Mouse (Mus musculus) lung, postnatal 4 days (tissue): ENCODE data around the gene Agmat.
A peak's percentile ranks its signal among the peaks of the same experiment; 100 is the strongest.

ENCODE experiments used
- DNase-seq, 2 experiments: peaks; one replicate each; pipeline ENCODE4 v3.0.0; 2021

Agmat gene

GRCm38 (mm10) chr4:141746578-141747346 lies at the start of gene Agmat:
TSS of gene Agmat (plus strand) at chr4:141746672.
- DNase-seq, result no peak

DNA sequence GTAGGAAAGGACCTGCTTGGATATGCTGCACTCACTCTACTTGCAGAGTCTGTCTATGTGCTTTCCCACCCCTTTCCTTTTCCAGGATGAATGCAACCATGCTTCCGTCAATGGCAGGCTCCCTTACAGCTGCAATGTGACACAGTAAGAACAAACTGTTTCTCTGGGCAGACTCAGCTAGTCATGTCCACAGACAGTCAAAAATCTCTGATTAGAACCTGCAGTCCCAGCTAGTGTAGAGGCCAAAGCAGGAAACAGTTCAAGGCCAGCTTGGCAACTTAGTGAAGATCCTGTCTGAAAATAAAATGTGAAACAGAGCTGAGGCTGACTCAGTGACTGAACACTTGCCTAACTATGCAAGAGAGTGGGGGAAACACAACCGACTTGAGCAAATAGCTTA lies 41.8 kb upstream of the Agmat start:
- DNase-seq, result no peak

- DNase-seq, result peak; percentile 58 to 79
Observed at GRCm38 (mm10) chr4:141705331-141705730, 41.1 kb upstream of the Agmat start.

GRCm38 (mm10) chr4:141708005-141708404 lies 38.5 kb upstream of the Agmat start:
- DNase-seq, result peak in 1 of 2 experiments; percentile 48

DNA sequence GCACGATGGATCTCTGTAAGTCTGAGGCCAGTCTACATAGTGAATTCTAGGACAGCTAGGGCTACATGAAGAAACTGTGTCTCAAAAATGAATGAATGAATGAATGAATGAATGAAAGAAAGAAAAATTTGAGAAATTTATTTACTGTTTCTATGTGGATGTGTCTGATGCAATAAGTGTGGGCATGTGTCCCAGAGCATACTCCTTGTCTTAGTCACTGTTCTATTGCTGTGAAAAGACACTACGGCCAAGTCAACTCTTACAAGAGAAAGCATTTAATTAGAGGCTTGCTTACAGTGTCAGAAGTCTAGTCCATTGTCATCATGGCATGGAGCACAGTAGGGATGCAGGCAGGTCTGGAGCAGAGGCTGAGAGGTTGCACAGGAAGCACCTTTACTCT lies 37.5 kb upstream of the Agmat start:
- no peak for DNase-seq

DNA sequence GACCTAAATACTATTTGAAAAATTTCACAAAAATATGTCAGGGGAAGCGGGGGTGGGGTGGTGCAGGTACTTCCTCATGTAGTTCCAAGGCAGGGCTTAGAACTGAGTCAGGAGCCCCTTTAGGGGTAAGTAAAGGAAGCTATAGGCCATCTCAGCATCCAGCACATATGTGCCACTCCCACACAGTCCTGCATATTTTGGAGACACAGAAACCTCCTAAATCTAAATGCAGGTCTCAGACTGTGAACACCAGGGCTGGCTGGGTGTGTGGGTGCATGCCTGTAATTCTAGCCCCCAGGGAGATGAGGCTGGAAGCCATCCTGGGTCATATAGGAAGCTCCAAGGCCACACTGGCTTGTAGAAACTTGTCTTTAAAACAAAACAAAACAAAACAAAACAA lies 35.2 kb upstream of the Agmat start:
- no peak for DNase-seq

DNA sequence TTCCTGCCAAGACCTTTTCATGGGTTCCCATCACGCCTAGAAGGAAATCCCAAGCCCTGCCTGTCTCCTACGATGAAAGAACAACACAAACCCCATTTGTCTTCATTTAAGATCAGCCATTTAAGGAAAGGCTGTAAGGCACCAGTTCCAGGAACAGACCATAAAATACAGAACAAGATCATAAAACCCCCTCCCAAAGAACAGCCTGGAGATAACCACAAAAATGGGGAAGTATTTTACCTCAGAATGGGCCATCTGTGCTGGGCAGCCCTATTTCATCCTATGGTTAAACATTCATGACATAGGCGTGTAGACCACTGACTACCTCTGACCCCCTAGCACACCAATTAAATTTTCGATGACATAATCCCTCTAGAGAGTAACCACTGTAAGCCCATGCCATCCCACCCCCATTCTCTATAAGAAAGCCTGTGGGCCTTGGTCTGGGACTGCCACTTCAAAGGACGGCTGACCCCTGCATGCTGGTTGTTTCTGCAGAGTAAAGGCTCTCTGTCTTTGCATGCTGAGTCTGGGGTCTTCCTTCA lies 32.8 kb upstream of the Agmat start:
- no peak for DNase-seq

DNA sequence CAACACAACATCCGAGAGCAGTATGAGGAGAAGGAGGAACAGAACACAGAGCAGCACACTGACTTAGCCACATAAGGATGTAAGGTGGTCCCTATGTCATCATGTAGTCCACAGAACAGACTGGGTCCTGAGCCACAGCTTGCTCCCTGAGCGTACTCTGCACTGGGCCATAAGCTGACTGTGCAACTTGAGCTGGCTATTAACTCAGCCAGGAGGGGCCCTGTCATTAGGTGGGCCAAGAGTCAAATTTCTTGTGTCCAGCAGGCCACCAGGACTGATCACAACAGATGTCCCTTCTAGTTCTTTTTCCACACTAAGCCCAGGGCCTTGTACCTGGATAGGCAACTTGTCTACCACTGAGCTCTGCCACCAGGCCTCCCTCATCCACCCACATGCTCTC lies 31.4 kb upstream of the Agmat start:
- DNase-seq, result no peak

GRCm38 (mm10) chr4:141717633-141718032 lies 28.8 kb upstream of the Agmat start:
- DNase-seq, result no peak

DNA sequence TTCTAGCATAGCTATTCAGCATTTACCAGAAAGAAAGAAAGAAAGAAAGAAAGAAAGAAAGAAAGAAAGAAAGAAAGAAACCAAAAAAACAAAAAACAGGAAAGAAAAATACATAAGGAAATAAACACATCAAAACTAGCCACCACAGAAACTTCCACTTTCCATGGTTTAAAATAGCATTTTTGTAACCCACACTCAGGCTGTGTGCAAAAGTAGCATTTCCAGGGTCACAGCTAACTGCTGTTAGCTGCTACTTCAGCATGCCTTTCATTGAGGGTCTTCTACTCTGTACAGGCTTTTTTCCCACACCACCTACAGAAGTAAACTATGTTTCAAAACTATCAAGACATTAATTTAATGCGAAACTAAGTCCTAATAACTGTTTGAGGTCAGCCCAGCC lies 27.2 kb upstream of the Agmat start:
- DNase-seq, result no peak

DNA sequence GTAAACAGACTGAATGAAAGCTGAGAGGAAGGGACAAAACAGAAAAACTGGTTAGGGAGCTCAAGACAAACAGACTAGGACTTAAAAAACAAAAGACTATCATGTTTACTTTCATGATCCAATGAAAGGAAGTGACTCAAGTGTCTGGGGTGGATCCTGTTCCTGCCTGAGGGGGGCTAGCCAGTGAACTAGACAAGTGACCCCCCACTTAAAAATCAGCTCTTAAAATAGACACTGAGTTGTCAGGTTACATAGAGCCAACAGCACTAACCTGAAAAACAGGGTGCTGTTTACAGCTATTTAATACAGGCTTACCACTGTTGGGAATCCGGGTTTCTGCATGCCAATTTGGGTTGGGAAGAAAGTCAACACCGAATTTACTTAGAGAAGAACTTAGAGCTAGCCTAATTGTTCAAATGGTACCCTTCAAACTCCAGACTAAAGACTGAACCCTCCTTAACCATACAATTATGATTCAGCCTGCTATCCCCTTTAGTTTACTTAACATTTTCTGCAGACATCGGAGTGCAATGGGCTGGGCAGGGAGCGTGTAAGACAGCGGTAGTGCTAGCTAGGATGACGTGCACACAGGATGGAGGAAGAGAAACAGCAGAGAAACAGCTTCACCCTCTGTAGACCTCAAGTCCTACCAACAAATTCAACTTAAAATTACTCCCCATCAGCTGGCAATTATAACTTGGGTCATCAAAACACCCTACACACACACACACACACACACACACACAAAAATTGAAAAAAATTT lies 25.5 kb upstream of the Agmat start:
- no peak for DNase-seq

DNA sequence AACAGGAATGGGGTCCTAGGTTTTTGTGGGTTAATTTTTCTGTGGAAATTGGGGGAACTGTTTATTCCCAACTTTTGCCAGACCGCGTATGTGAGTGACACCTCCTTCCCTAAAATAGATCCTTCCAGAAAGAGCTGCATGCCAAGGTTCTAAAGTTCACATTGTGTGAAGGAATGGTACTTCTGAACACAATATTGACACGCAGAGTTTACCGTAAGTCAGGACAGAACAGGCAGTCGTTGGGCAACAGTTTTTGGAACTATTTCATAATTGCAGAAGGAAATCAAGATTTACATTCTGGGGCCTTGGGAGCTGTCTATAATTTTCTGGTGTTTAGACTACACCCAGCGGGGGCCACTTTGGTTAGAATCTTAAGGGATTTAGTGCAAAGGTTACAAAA lies 24.5 kb upstream of the Agmat start:
- DNase-seq, result no peak

- peak; percentile 95 to 97 for DNase-seq
Observed at GRCm38 (mm10) chr4:141722731-141723672, 23.5 kb upstream of the Agmat start, which contains the start of gene Ddi2. TSS of gene Ddi2 (minus strand) at chr4:141723419.

DNA sequence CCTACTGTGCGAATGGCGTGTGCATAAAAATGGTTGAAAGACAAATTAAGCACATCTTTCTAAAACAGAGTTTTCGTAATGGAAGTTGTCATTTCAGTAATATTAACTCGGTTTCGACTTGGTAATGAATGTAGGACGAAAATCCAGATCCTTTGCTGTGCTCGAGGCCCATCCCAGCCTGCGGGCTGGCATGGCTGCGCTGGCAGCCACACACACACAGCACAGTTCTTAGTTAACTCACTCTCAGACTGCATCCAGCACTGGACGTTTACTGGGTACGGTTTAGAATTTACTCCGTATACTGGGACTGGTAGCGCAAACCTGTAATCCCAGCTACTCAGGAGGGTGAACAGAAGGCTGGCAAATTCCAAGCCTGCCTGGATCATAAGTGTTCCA lies 22.8 kb upstream of the Agmat start:
- no peak for DNase-seq

DNA sequence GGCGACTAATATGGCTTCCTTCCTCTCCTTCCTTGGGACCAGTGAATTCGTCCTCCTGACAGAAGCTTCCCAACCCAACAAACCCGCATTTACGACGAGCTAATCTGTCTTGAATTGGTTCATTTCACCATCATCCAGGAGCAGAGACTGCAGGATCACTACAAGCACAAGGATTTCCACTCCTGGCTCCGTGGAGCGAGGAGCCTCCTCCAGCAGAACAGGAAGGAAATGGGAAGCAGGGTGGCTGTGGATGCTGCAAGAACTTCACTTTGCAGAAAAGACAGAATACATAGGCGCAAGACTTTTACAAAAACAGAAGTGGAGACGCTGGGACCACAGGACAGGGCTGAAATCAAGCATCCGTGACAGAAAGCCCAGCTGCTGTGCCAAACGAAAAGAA lies 21.9 kb upstream of the Agmat start:
- peak in 1 of 2 experiments; percentile 28 for DNase-seq

DNA sequence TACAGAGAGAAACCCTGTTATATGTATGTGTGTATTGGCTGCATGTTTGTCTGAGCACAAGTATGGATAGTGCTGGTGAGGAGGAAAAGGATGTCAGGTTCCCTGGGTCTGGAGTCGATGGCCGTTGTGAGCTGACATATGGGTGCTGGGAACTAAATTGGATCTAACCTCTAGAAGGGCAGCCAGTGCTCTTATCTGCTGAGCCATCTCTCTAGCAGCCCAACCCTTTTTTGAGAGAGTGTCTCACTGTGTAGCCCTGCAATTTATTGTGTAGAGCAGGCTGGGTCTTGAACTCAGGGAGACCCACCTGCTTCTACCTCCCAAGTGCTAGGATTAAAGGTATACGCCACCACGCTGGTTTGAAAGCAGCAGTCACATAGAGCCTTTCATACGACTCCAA lies 21.2 kb upstream of the Agmat start:
- no peak for DNase-seq

DNA sequence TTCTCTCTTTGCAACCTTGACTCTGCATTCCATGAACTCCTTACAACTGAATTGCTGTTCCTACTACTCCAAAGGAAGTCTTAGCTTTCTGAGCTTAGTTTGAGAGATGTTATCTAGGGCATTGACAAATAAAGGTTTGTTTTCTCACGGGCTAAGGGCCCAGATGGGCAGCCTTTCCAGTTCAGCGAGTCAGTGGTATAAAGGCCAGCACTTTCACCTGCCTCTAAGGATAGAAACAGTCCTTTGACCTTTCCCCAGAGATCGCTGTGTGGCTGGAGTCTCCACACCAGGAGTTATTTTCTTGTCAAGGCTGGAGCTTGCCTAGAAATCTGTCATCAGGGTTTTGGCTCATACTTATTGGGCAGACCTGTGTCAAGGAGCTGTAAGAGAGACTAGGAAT lies 20.7 kb upstream of the Agmat start:
- DNase-seq, result peak in 1 of 2 experiments; percentile 30

DNA sequence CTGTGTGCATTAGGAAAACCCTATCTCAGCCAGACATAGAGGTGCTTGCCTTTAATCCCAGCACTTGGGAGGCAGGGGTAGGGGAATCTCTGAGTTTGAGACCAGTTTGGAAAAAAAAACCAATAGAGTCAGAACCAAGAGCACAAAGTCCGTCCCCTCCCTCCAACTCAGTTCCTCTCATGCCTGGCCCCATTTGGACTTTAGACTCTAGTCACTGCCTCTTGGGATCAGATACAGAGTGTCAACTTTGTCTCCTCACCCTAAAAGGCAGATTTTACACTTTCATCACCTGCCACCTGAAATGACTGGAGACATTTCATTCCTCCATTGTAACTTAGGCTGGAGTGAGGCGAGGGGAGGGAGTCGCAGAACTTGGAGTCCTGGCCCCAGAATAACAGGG lies 17.2 kb upstream of the Agmat start:
- no peak for DNase-seq

GRCm38 (mm10) chr4:141730401-141730800 lies 16.1 kb upstream of the Agmat start:
- DNase-seq, result no peak

GRCm38 (mm10) chr4:141731766-141732165 lies 14.7 kb upstream of the Agmat start:
- no peak for DNase-seq

DNA sequence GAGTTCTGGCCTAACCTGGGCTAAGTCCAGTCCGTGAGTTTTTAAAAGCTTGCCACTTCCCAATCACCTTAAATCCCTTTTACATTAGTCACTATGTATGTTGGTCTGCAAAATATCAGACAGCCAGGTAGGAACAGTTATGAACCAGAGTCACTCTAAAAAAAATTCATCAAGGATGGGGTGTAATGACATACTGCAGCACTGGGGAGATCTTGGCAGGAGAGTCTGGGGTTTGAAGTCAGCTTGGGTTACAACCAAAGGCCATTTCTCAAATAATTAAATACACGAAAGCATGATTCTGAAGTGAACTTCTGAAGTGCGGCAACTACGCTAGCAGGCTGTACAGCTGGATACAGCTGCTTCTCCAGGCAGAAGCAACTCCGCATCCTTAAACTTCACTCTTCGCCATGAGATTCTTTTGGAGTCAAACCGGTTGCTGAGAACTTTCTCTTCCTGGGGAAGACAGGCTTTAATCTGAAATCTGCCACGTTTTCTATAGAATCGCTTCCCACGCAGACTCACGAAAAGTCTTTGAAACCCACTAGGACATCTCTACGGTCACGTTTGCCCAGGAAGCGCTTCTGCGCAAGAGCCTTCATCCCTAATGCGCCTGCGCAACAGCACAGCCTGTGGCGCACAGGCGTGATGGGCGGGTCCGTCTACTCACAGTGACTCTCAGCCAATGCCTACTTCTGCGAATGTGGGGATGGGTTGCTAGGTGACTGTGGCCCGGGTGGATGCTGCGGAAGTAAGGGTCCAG lies 11.8 kb upstream of the Agmat start:
- DNase-seq, result peak; percentile 89 to 93

DNA sequence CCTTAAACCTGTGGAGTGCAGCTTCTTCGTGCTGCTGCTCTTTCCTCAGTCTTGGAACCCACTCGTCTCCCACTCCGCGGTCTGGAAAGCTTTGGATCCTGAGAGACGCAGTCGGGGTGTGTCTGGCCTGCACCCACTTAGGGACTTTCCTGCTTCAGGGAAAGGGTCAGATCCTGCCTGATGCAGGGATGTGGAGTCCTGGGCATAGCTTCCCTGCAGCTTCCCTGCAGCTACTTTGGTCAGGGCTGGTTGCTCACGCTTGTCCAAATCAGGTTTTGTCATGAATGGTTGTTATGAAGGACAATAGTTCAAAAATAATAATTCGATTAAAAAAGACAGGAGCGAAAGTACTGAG lies 11.3 kb upstream of the Agmat start:
- no peak for DNase-seq
